Mouse (Mus musculus): ENCODE results near the gene Ung.

Gene Ung

DNA sequence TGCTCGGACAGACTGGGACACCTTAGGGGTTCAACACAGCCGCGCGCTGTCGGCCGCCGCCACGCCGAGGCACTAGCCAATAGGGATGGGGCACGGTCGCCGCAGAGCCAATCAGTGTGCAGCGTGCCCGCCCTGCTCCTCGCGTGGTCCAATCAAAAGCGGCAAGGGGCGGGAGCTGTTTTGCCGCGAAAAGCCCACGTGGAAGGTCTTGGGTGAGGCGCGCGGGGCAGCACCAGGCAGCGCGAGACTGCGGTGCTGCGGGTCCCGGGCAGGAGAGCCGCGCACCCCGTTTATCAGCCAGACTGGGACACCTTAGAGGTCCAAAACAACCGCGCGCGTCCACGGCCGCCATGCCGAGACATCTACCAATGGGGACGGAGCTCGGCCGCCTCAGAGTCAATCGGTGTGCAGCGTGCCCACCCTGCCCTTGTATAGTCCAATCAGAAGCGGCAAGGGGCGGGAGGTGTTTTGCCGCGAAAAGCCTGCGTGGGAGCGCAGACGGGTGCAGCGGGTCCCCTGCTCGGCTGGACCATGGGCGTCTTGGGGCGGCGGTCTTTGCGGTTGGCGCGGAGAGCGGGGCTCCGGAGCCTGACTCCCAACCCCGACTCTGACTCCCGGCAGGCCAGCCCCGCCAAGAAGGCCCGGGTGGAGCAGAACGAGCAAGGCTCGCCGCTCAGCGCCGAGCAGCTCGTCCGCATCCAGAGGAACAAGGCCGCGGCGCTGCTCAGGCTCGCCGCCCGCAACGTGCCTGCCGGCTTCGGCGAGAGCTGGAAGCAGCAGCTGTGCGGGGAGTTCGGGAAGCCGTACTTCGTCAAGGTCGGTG lies 723 bp downstream of the Ung start:
- no peak for DNase-seq (ENCODE audit: extremely low read depth, low read depth, low spot score)

- no peak for DNase-seq (ENCODE audit: extremely low read depth, low read depth, low spot score)
Measured at GRCm38 (mm10) chr5:114131521-114131840, 1.3 kb downstream of the Ung start.

GRCm38 (mm10) chr5:114132841-114133240 lies 2.7 kb downstream of the Ung start:
- no peak for DNase-seq (ENCODE audit: extremely low read depth, low read depth, low spot score)

DNA sequence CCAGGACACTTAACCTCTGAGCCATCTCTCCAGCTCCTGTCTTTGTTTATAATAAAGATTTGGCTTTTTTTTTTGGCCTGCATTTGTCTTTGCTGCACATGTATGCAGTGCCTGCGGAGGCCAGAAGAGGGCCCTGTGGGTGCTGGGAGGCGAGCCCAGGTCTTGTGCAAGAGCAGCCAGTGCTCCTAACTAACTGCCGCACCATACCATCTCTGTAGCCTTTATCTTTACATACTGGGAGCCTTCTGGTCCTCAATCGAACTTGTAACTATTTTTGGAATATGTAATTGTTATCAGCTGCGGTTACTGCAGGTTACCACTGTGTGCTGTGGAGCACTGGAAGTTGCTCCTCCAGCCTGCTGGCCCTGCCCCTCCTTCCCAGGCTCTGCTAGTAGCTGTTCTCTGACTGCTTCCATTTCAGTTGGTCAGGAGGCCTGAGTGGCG lies 3.9 kb downstream of the Ung start:
- no peak for DNase-seq (ENCODE audit: extremely low read depth, low read depth, low spot score)

DNA sequence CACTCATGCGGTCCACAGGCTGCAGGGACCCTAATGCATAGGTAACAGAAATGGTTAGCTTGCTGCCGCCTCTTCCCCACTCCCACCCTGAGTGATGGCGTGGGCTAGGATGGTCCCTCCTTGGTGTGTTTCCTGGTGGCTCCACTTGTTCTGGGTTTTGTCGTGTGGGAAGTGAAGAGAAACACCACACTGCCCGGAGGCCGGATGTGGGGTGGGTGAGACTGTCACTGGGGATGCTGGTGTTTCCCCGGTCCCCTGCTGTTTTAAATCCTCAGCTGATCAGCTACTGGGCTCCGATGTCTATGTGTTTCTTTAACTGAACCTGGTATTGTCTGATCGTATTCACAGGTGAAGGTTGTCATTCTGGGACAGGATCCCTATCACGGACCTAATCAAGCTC lies 5.3 kb downstream of the Ung start:
- DNase-seq (ENCODE audit: extremely low read depth, low read depth, low spot score): no peak

GRCm38 (mm10) chr5:114137481-114138276 lies 7.5 kb downstream of the Ung start:
- DNase-seq (ENCODE audit: extremely low read depth, low read depth, low spot score): no peak

GRCm38 (mm10) chr5:114138277-114139164 lies 8.3 kb downstream of the Ung start:
- DNase-seq (ENCODE audit: extremely low read depth, low read depth, low spot score): no peak

DNA sequence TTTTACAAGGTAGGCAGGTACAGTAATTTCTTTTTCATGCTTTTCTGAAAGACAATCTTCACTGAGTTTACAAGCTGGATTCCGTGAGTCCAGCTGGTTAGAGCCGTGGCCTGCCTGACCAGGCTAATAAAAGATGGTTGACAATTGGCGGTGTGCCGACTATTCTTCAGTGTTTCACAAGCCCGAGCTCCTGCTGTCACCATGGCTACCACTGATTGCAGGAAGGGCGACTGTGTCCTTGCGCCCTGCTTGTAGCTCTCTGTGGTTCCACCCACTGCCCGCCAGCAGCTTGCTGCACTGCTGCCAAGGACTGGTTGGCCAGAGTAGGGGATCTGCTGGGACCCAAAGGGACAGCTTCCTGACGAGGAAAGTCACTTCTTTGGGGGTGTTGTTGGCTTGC lies 9.0 kb downstream of the Ung start:
- no peak for DNase-seq (ENCODE audit: extremely low read depth, low read depth, low spot score)

GRCm38 (mm10) chr5:114146028-114146888 lies 16.1 kb downstream of the Ung start, which contains the start of gene Acacb:
TSS of gene Acacb (plus strand) at chr5:114146535.
- DNase-seq (ENCODE audit: extremely low read depth, low read depth, low spot score): no peak

DNA sequence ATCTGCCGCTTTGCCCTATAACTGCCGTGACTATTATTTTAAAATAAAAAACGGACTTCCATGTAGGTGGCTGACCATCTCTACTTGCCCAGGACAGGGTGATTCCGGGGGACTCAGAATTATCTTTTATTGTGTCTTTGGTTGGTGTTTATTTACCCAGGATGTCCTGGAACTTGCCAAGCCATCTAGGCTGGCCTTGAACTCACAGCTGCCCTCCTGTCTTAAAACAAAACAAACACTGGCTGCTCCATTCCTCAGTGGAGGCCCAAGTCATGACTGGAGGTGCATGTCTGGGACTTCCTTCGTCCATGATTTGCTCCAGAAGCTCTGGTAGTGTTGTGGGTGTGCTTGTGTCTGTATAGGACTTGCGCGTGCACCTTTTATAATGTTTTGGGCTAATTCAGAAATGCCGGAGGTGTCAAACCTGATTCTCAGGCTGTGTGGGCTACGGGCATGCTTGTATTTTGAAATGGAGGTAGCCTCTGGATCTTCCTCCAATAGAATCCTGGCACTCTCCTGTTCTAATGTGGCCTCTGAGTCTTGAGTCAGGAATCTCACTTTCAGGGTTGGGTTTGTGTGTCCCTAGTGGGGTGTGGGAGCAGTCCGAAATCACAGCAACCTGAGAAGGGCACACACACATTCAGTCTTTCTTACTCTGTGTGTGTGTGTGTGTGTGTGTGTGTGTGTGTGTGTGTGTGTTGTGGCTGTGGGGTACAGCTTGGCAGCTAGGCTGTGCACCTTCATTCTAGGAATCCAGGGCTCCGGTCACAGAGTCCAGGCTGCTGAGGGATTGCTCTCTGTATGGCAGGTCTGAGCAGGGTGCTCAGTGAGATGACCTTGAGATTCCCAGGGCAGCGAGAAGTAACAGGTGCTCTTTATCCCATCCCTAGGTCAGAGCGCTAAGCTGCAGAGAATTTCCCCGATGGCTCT lies 17.1 kb downstream of the Ung start:
- DNase-seq (ENCODE audit: extremely low read depth, low read depth, low spot score): no peak

- no peak for DNase-seq (ENCODE audit: extremely low read depth, low read depth, low spot score)
Measured at GRCm38 (mm10) chr5:114152359-114153092, 22.3 kb downstream of the Ung start.

DNA sequence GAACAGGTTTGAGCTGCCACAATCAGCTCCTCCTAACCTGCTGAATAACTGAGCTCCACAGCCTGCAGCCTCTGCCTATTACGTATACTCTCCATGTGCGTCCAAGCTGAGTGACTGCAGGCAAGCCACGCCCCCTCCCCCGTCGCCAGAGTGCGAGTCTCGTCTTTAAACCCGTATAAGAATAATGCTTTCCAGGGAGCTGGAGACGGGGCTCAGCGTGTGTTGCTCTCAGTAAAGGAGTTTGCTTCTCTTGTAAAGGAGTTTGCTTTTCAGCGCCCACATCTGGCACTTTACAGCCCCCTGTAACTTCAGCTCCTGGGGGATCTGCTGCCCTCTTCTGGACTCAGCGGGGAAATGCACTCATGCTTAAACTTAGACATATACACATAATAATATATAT lies 23.3 kb downstream of the Ung start:
- DNase-seq (ENCODE audit: extremely low read depth, low read depth, low spot score): no peak

DNA sequence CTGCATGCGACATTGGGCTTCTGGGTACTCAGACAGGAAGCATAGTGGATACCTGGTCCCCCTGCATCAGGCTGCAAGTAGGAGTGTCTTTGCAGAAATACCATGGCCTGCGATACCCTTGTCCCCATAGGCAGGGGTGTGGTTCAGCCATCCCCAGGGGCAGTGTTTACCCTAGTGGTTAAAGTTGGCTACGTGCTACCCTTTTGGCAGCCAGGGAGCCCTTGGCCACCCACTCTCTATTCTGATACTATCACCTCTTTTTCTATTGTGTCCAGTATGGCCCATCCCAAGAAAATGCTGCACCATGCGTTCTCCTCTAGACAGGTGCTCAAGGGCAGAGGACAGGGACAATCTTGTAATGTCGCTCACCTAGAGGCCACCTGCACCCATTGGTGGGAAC lies 24.6 kb downstream of the Ung start:
- no peak for DNase-seq (ENCODE audit: extremely low read depth, low read depth, low spot score)

DNA sequence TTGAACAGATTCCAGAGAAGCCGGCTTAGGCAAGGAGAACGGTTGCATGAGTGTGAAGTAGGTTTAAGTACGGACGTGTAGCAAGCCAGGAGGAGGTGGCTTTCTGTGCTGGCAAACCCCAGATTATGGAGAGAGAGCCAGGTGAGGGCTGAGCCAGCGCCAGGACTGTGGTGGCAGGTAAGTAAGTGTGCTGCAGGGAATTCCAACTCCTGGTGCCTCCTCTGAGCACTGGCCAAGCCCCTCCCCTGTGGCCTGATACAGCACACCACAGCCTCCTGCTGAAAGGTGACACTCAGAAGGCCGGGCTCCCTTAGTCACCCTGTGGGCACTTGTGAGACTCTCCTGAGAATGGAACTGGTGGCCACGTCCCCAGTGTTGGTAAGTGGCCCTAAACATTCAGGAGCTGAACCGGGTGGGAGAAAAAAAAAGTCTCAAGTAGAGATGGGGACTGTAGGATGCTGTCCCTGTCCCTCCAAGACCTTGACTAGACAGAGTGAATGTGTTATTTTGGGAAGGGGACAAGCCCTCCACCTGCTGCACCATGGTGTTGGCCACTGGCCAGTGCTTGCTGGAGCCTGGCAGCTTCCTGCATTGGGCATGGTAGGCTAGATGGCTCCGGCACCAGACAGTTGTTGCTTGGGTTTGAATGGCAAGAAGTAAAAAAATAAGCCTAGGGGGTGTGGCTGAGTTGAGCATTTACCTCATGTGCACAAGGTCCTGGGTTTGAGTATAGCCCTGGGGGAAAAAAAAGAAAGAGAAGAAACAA lies 25.2 kb downstream of the Ung start:
- peak; percentile 95 for DNase-seq (ENCODE audit: extremely low read depth, low read depth, low spot score)

DNA sequence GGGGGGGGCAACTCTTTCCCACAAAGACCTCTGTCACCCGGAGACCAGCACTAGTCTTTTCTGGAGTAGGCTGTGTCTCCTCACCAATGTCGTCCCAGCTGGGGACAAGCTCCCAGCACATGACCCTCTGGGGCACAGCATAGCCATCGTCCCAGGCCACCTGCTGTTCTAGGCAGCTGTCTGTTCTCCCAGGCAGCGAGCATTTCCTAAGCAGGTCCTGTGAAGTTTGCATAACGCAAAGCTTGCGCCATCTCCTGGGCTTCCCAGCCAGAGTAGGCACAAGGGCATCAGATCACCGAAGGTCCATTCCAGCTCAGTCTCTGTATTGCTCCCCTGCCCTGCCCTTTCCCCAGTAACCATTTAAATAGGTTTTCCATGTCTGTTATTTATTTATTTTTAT lies 27.1 kb downstream of the Ung start:
- DNase-seq (ENCODE audit: extremely low read depth, low read depth, low spot score): no peak

DNA sequence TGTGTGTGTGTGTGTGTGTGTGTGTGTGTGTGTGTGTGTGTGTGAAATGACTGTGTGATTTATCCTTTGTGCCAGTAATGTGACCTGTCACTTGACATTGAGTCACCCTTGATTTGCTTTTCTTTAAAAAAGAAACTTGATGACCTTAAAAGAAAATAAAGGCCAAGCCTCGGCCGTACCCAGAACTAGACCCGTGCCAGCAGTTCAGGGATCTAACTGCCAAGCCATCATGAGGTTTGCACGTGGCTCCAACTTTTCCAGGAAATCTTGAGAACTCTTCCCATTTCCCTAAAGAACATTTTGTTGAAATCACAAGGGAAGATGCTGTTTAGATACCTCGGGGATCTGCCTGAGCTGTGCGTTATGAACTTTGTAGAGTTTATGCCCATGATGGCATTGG lies 31.2 kb downstream of the Ung start:
- no peak for DNase-seq (ENCODE audit: extremely low read depth, low read depth, low spot score)

GRCm38 (mm10) chr5:114162106-114162815 lies 32.1 kb downstream of the Ung start:
- DNase-seq (ENCODE audit: extremely low read depth, low read depth, low spot score): no peak

All from fat pad, adult 2 months (tissue).